Mouse (Mus musculus) c-Kit-positive CD71-negative TER-119-negative erythroid progenitor cells, embryonic 14.5 days (primary cell): Measurements from ENCODE around the gene B230104I21Rik.
A peak's percentile ranks its signal among the peaks of the same experiment; 100 is the strongest.

ENCODE experiments used
- DNase-seq: peaks from one replicate; pipeline ENCODE4 v3.0.0-alpha.2; 2013; ENCODE audit warnings: low read depth

Gene B230104I21Rik

DNA sequence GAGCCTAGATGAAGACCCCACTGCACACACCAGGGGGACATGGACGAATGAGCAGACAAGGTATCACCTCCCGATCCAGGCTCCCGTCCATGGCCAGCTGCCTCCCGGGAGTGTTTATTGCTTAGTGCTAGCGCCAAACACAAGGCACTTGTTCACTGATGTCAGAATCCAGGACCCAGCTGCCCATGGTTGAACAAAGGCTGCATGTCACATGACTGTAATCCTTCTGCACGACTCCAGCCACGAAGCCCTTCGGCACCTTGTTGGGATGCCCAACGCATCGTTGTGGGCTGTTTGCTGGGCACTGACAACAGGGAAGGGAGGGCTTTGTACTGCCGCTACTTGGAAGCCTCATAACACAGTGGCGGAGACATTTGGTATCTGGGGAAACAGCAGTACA lies at the start of gene B230104I21Rik:
TSS of gene B230104I21Rik (plus strand) at position 367 of the 400 bp plus-strand sequence.
- DNase-seq: no peak

- no peak for DNase-seq
These were observed 42.2 kb upstream of the B230104I21Rik start for GRCm38 (mm10) chr4:154293735-154294201.

- no peak for DNase-seq
These were observed 41.6 kb upstream of the B230104I21Rik start for GRCm38 (mm10) chr4:154294262-154294731.

- no peak for DNase-seq
These were observed 38.2 kb upstream of the B230104I21Rik start for GRCm38 (mm10) chr4:154297761-154298160.

- DNase-seq: no peak
These were observed 36.2 kb upstream of the B230104I21Rik start for GRCm38 (mm10) chr4:154299541-154300271.

DNA sequence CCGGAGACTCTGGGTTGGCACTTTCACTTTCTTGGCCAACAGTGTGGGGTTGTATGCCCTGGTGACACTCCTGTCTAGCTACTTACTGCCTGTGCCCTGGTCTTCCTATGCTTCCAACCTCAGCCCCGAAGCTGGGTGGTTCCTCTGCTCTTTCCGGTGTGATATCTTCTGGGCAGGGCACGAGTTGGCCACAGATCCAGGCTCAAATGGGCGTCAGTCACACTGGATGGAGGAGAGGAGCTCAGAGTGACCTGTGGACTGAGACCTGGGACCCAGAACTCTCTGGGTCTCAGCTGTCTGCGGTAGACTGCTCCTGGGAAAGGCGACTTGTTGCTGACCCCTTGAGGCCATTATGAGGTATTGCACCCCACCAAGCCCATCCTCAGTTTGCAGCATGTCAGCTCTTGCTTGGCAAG lies 34.5 kb upstream of the B230104I21Rik start, which contains the start of gene Arhgef16:
TSS of gene Arhgef16 (minus strand) at position 211 of the 416 bp plus-strand sequence.
- peak; percentile 31 for DNase-seq

- no peak for DNase-seq
These were observed 26.8 kb upstream of the B230104I21Rik start for GRCm38 (mm10) chr4:154309131-154309530.

DNA sequence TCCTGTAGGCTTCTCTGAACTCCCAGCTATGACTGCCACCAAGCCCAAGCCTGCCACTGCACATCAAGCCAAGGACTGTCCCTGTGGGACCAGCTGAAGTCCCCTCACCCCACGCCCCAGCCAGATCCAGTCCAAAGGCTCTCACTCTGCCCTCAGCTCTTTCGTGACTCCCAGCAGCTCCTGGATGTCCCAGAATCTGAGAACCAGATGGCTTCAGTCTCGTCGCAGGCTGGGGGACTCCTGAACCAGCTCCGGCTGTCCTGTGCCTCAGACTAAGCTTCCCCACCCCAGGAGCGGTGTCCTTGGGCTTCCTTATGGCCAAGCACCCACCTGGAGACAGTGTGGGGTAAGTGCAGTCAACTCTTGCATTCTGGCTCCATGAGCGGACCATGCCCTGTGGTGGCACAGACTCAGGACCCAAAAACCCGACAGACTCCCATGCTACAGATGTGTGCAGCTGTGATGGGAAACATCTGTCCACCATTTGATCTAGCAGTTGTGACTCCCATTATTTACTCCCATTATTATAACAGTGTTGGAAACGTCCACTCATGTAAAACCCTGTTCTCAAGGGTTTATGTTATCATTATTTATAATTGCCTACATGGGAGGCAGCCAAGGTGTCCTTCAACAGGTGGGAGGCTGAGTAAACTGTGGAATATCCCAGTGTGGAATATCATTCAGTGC lies 25.2 kb upstream of the B230104I21Rik start:
- no peak for DNase-seq

- no peak for DNase-seq
These were observed 23.6 kb upstream of the B230104I21Rik start for GRCm38 (mm10) chr4:154312143-154312812.

DNA sequence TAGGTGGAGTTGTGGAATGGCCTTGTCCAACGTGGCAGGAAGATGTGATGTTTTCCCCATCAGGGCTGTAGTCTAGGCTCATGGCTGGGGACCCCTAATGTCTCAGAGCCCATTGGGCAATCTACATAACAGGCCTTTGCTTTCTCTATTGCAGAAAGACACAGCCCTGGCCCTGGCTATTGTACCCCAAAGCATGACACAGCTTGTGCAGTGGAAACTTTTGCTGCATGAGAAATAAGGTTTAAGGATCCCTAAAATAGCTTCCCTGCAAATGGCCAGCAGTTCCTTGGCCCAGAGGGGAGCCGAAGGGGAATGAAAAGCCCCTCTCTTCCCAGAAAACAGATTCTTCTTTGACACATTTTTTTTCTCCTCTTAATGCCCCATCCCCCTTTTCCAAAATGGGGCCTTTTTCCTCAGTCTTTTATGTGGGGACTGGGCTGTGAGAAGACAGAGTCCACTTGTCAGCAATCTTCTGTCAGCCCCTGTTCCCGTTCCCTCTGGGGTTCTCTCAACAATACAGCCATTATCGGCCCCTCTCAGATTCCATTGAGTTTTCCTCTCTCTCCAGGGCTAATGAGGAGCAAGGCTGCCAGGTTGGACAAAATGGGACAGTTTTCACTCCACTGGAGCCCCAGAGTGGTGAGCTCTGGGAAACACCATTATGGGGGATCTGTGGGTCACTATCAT lies 22.8 kb upstream of the B230104I21Rik start:
- no peak for DNase-seq

- DNase-seq: no peak
These were observed 22.3 kb upstream of the B230104I21Rik start for GRCm38 (mm10) chr4:154313622-154313967.

DNA sequence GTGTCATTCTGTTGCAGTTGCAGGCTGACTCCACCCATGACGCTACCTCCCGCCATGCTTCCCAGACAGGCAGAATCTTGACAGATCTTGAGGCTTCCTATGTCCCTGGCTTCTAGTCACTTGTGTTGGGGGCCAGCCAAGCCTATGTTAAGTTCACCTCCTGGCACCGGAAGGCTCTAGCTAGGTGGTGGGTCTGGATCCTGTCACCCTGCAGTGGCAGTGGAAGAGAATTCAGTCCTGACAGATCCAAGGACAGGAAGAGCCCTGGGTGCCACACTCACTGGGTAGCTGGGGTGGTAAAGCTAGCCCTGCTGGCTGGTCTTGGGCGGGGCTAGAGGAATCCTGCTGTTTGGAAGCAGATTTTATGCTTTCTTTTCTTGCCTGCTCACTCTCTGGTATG lies 10.5 kb upstream of the B230104I21Rik start:
- DNase-seq: no peak

- DNase-seq: no peak
These were observed 7.5 kb upstream of the B230104I21Rik start for GRCm38 (mm10) chr4:154328431-154328830.

GRCm38 (mm10) chr4:154328836-154329235 lies 7.1 kb upstream of the B230104I21Rik start:
- peak; percentile 53 for DNase-seq

DNA sequence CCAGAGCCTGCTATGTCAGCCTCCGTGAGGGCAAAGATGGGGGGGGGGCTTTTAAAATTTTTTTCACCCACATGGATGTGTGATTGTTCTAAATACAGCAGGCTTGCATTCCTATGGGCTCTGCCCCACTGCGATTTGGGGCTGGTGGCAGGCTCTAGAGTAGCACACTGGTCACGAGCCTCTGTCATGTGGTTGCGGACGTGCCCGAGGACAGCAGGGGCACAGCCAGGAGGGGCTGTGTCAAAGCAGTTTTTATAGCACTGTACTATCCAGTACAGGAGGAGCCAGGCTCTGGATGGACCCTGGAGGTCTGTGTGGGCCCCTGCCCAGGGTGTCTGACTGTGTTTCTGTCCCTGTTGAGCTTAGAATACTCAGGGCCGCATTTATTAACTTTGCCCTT lies 5.9 kb upstream of the B230104I21Rik start:
- no peak for DNase-seq

GRCm38 (mm10) chr4:154331271-154331670 lies 4.7 kb upstream of the B230104I21Rik start:
- DNase-seq: no peak

DNA sequence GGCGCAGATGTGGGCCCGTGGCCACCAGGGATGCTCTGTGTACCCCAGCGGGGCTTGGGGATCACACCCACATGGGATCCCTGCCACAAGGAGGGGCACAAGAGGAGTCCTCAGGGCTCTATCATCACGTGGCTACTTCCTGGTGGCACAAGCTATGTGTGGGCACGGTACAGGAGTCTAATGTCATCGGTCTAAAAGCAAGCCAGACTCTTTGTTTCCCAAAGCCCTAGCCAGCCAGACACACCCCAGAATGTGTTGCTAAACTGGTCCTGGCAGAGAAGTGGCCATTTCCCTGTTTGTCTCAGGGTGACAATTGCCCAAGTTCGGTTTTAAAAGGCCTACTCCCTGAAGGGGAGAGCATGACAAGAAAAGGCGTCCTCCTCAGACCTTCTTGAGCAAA lies 2.6 kb upstream of the B230104I21Rik start:
- DNase-seq: no peak

DNA sequence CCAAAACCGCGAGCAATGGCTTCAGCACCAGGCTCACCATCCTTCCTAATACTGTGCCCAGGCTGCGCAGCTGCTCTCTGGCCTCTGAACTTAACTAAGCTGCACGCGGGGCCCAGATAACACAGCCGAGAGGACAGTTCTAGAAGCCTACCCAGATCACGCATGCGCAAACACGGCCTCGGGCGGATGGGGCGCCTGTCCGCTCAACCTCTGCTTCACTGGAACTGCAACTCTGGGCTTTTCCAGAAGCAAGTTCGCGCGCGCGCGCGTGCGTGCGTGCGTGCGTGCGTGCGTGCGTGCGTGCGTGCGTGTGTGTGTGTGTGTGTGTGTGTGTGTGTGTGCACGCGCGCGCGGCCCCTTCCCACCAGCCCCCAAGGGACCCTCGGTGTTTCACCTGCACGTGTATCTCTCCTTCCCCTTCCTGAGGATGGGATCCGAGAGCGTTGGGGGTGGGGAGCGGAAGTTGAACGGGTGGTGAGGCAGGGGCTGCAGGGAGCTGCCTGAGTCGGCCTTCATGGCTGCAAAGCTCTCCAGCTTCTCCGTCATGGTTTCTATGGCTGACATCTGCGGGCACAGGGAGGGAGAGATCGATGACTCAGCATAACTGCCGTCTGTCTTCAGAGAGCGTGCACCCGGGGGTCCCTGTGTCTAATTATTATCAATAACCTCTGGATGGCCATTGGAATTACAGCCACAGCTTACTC lies 1.1 kb upstream of the B230104I21Rik start:
- DNase-seq: peak; percentile 5

DNA sequence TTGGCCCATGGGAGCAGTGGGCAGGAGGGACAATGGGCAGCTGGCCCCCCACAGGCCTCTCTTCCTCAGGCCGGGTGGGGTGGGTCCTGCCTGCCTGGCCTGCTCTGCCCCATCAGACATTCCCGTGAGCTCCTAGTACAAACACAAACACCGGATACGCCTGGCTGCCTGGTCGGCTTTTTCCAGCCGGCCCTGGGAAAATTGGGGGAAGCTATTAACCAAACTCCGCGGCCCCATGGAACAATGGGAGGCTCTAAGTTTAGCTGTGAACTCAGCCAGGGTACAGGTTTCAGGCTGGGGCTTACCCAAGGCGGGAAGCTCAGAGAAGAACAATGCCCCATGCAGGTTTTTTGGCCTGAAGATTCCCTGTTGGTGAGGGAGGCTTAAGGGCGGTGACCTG lies 723 bp downstream of the B230104I21Rik start:
- no peak for DNase-seq

GRCm38 (mm10) chr4:154346731-154347522 lies 11.0 kb downstream of the B230104I21Rik start:
- DNase-seq: no peak
